Mouse (Mus musculus) liver, embryonic 14.5 days (tissue): ENCODE data around the gene Carhsp1. TPM values are rescaled to one million over a fixed set of nuclear protein-coding genes. Genes with fewer than 3 reads are reported as not detected.
A peak's percentile ranks its signal among the peaks of the same experiment; 100 is the strongest.

ENCODE experiments used
- ATAC-seq: fragments of 200-750 bp; cut with Nextera tagmentation; 2 replicates; pipeline ENCODE4 v1.8.0; 2017; ENCODE audit warnings: moderate number of reproducible peaks, mild to moderate bottlenecking, moderate library complexity; ENCODE audit not compliant: insufficient read depth
- DNase-seq, 3 experiments: peaks; one replicate each; pipeline ENCODE4 v3.0.0-alpha.2; 2012 to 2013; ENCODE audit warnings: low read depth in 3 of 3, low spot score in 3 of 3
- H3K27ac ChIP-seq: fragments of 300-500 bp; sonication (generic); 2 replicates; pipeline ENCODE4 v1.5.1; 2014; ENCODE audit warnings: moderate library complexity, mild to moderate bottlenecking, control low read depth, inconsistent platforms
- H3K27me3 ChIP-seq: fragments of 300-500 bp; sonication (generic); 2 replicates; pipeline ENCODE4 v1.6.1; 2014; ENCODE audit warnings: mild to moderate bottlenecking, low read length, moderate library complexity; ENCODE audit not compliant: control insufficient read depth, insufficient read depth
- H3K36me3 ChIP-seq: fragments of 300-500 bp; sonication (generic); replicated peaks from 2 replicates; pipeline ENCODE4 v1.6.1; 2014; ENCODE audit warnings: low read depth; ENCODE audit not compliant: control insufficient read depth, insufficient read depth
- H3K4me1 ChIP-seq, 2 experiments: fragments of 200-500 bp in 1 of 2; fragments of 300-500 bp in 1 of 2; sonication (generic) in 1 of 2; replicated peaks; 2 replicates each; pipeline ENCODE4 v1.6.1; 2012 to 2014; ENCODE audit warnings: antibody characterized with exemption in 1 of 2, inconsistent platforms in 1 of 2, low read length in 1 of 2; ENCODE audit not compliant: control insufficient read depth in 2 of 2, insufficient read depth in 2 of 2
- H3K4me2 ChIP-seq: fragments of 300-500 bp; sonication (generic); 2 replicates; pipeline ENCODE4 v1.6.1; 2014; ENCODE audit warnings: low read depth, mild to moderate bottlenecking, control low read depth, moderate library complexity
- H3K4me3 ChIP-seq, 2 experiments: fragments of 200-500 bp in 1 of 2; fragments of 300-500 bp in 1 of 2; sonication (generic) in 1 of 2; 2 replicates each; pipeline ENCODE4 v1.5.1; 2012 to 2014; ENCODE audit warnings: low read depth in 2 of 2, low read length in 2 of 2, mild to moderate bottlenecking in 2 of 2, control low read depth in 1 of 2, inconsistent platforms in 1 of 2, moderate library complexity in 1 of 2; ENCODE audit not compliant: insufficient read depth in 1 of 2
- H3K9ac ChIP-seq: fragments of 300-500 bp; sonication (generic); replicated peaks from 2 replicates; pipeline ENCODE4 v1.6.1; 2014; ENCODE audit warnings: mild to moderate bottlenecking, control low read depth, moderate library complexity
- H3K9me3 ChIP-seq: fragments of 300-500 bp; sonication (generic); 2 replicates; pipeline ENCODE4 v1.6.1; 2016; ENCODE audit warnings: low read length, mixed read lengths; ENCODE audit not compliant: control insufficient read depth
- CTCF ChIP-seq: IDR thresholded peaks from 2 replicates; pipeline ENCODE4 v1.5.1; 2016; ENCODE audit warnings: antibody characterized with exemption, low read depth, control low read depth
- EP300 ChIP-seq: IDR thresholded peaks from 2 replicates; pipeline ENCODE4 v1.6.1; 2016; ENCODE audit warnings: antibody characterized with exemption, low read depth
- WGBS: fragments of 180-500 bp; shearing (Covaris S2); extraction: QIAGEN DNeasy Blood & Tissue Kit; methylation state at CpG from one replicate; pipeline ENCODE4 v1.1.7; 2014; ENCODE audit not compliant: insufficient replicate concordance; 5-methylcytosine and 5-hydroxymethylcytosine counted together
- polyA plus RNA-seq, 2 experiments: library from polyadenylated mRNA; depleted of rRNA in 1 of 2; stranded (reverse) in 1 of 2; unstranded in 1 of 2; fragments of >200 nt; fragmentation: Nextera tagmentation in 1 of 2; extraction: Ambion mirVana in 1 of 2; gene quantifications; 2 replicates each; pipeline versions ENCODE4 v1.2.1 to v1.2.3; 2012 to 2014

The Carhsp1 gene
- polyA plus RNA-seq, 2 experiments, result 31.3 to 38.7 TPM

- no peak for TF ChIP-seq CTCF
- TF ChIP-seq EP300, result no peak
- Histone ChIP-seq H3K4me2 (no peak overlapping the region), H3K27ac (no peak overlapping the region)
Observed at GRCm38 (mm10) chr16:8620315-8621115, 51.4 kb downstream of the Carhsp1 start.

GRCm38 (mm10) chr16:8619659-8620314 lies 52.2 kb downstream of the Carhsp1 start:
- Histone ChIP-seq H3K27ac (no peak overlapping the region), H3K9me3 (no peaks in the 10 kb centered on the region), H3K4me2 (no peak overlapping the region), H3K27me3 (no peaks in the 10 kb centered on the region), H3K9ac (no peak overlapping the region), H3K4me1 (peaks cover 0 to 2% of the 10 kb centered on the region in 2 experiments; a peak in 1 of 4 replicates), H3K36me3 (no peaks in the 10 kb centered on the region), H3K4me3 (no peak overlapping the region)
- no peak for ATAC-seq
- DNase-seq, result no peak
- TF ChIP-seq EP300, result no peak
- no peak for TF ChIP-seq CTCF
- 60% methylated on average over 10 of the region's 10 CpGs for WGBS

More at GRCm38 (mm10) chr16:8620315-8621115, 51.4 kb downstream of the Carhsp1 start:
- H3K4me3 ChIP-seq, result no peak overlapping the region
- ATAC-seq (no peak), DNase-seq (no peak)
- H3K9ac ChIP-seq, result no peak overlapping the region
- H3K9me3 ChIP-seq, result no peaks in the 10 kb centered on the region
- WGBS, result 76% methylated on average over 16 of the region's 16 CpGs
- H3K27me3 ChIP-seq, result no peaks in the 10 kb centered on the region
- no peaks in the 10 kb centered on the region for H3K36me3 ChIP-seq
- peaks cover 0 to 2% of the 10 kb centered on the region in 2 experiments; a peak in 1 of 4 replicates for H3K4me1 ChIP-seq

- no peak for TF ChIP-seq CTCF
- no peak for TF ChIP-seq EP300
- Histone ChIP-seq H3K4me1 (peaks cover 27 to 31% of the 10 kb centered on the region in 2 experiments), H3K4me3 (peak overlapping the region; percentile 28 to 33; a peak in 2 of 4 replicates), H3K27ac (peak overlapping the region; percentile 97), H3K9ac (peak overlapping the region; percentile 58), H3K9me3 (no peaks in the 10 kb centered on the region), H3K4me2 (peak overlapping the region; percentile 76), H3K27me3 (no peaks in the 10 kb centered on the region), H3K36me3 (no peaks in the 10 kb centered on the region)
- 66% methylated on average over 3 of the region's 3 CpGs for WGBS
- ATAC-seq (peak; percentile 21; the same call in 1 of the 2 replicates), DNase-seq (peak in 1 of 3 experiments; percentile 42)
Observed at GRCm38 (mm10) chr16:8613447-8613846, 58.5 kb downstream of the Carhsp1 start.

GRCm38 (mm10) chr16:8613039-8613438 lies 58.9 kb downstream of the Carhsp1 start:
- Histone ChIP-seq H3K27ac (peak overlapping the region; percentile 97), H3K4me3 (peak overlapping the region; percentile 28 to 33; a peak in 3 of 4 replicates), H3K9ac (peak overlapping the region; percentile 58), H3K36me3 (no peaks in the 10 kb centered on the region), H3K9me3 (no peaks in the 10 kb centered on the region), H3K27me3 (no peaks in the 10 kb centered on the region), H3K4me2 (peak overlapping the region; percentile 76), H3K4me1 (peaks cover 27 to 31% of the 10 kb centered on the region in 2 experiments)
- ATAC-seq, result peak; percentile 75
- DNase-seq, result peak in 2 of 3 experiments; percentile 31 to 42
- WGBS, result 31% methylated on average over 4 of the region's 4 CpGs
- TF ChIP-seq CTCF (no peak), EP300 (no peak)
